In the genomic region with DNA sequence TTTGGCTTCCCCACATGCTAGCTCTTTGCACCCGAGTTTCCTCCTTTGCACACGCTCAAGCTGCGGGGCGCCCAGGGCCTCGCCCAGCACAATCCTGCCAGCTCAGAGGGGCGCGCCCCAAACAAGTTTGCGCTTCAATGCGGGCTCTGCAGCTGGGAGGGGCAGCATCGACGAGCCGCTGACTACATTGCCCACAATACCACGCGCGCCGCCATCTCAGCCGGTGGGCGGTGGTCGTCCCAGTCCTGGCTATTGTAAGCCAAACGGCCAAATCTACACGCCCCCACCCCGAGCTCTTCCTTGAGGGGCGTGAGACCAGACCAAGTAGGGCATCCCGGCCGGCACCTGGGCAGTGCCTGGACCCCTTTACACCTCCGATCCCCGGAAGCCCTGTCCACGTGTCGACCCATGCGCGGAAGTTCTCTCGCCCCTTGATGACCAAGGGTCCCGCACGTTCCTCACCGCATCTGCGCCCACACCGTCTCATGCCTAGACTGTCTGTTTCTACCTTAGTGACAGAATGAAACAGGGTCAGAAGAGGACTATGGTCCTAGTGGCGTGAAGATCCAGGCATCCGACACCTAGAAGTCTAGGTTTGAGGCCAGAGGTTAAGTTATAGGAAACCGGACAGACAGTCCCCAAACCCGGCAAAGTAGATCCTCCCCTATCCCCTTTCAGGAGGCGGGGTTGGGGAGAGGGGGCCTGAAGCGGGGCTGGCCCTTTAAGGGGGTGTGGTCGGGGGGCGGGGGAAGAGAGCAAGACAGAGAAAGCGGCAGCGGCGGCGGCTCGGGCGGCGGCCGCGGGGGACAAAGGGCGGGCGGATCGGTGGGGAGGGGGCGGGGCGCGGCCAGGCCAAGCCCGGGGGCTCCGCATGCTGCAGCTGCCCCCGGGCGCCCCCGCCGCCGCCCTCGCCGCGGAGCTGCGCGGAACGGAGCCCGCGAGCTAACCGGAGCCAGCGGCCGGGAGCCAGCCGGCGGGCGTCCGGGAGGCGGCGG, we compare ENCODE assay signal across 7 mouse cellular contexts. TPM values are rescaled to one million over a fixed set of nuclear protein-coding genes. Genes with fewer than 3 reads are reported as not detected.
A peak's percentile ranks its signal among the peaks of the same experiment; 100 is the strongest.
DNase-seq lines count a peak whose midpoint lies in the region; ATAC-seq lines count a peak whose summit lies in the region.

A gene (plus strand): TSS at position 758 of the 995 bp plus-strand sequence.

- peak within 1 kb of the TSS; percentile 68 for H3K4me3 ChIP-seq in hindbrain, embryonic 13.5 days
- H3K4me3 ChIP-seq in megakaryocyte, embryonic 14.5 days (replicated peaks) = peak within 1 kb of the TSS; percentile 98

- H3K4me2 ChIP-seq in hindbrain, embryonic 13.5 days = peak within 1 kb of the TSS; percentile 95

- peak within 1 kb of the TSS; percentile 96 for H3K27ac ChIP-seq in hindbrain, embryonic 13.5 days

- no peaks in the 10 kb centered on the region for H3K9me3 ChIP-seq in hindbrain, embryonic 13.5 days
- H3K9me3 ChIP-seq in megakaryocyte, embryonic 14.5 days = no peaks in the 10 kb centered on the region

- H3K4me1 ChIP-seq in hindbrain, embryonic 13.5 days (replicated peaks) = peaks cover 61% of the 10 kb centered on the region
- peaks cover 88% of the 10 kb centered on the region for H3K4me1 ChIP-seq in megakaryocyte, embryonic 14.5 days

- H3K36me3 ChIP-seq in hindbrain, embryonic 13.5 days = peaks cover 20% of the 10 kb centered on the region
- peaks cover 21% of the 10 kb centered on the region for H3K36me3 ChIP-seq in megakaryocyte, embryonic 14.5 days (replicated peaks; ENCODE audit: low read length)

- peaks cover 21% of the 10 kb centered on the region for H3K27me3 ChIP-seq in hindbrain, embryonic 13.5 days
- no peaks in the 10 kb centered on the region for H3K27me3 ChIP-seq in megakaryocyte, embryonic 14.5 days (replicated peaks)

- H3K9ac ChIP-seq in hindbrain, embryonic 13.5 days = peak within 1 kb of the TSS; percentile 85

- 2% methylated on average over 56 of the region's 84 CpGs for whole genome bisulfite sequencing in hindbrain, embryonic 13.5 days

- peak; percentile 60 for ATAC-seq in hindbrain, embryonic 13.5 days (ENCODE audit: low FRiP score)

- peak; percentile 77 for DNase-seq in T-cell, adult 2 months (ENCODE audit: low spot score)
- peak; percentile 75 to 84 for DNase-seq in cerebellum, postnatal 14 days
- peak; percentile 58 to 59 for DNase-seq in frontal cortex, postnatal 25 days (ENCODE audit: low spot score in 2 of 2)
- DNase-seq in left cerebral cortex, adult 8-10 months (ENCODE audit: low spot score in 2 of 2) = peak; percentile 69 to 72
- DNase-seq in right cerebral cortex, postnatal 4 days = peak; percentile 80

RNA-seq across cellular contexts. Expression of the gene that starts here (rescaled TPM):
- 114 and 143 TPM in 2 replicates for polyA plus RNA-seq in hindbrain, embryonic 13.5 days (2015; fragmentation: Nextera tagmentation; extraction: Ambion mirVana)
- 10 to 100 TPM; 56.6 to 72.1 (median 59.0) TPM for total RNA-seq in left cerebral cortex, adult 8-10 months (2022)
- 310 and 626 TPM in 2 replicates for polyA plus RNA-seq in megakaryocyte, embryonic 14.5 days (2012; ENCODE audit: insufficient read depth, low replicate concordance)

Comparison
In these comparisons a context has a peak if more than half of its experiments do, and no peak if none do; other contexts are left out.
1. Peak in every context shown above with its lines: DNase-seq, ATAC-seq, H3K4me3 ChIP-seq and H3K27ac ChIP-seq.